Mouse (Mus musculus) limb, embryonic 14.5 days (tissue): Measurements from ENCODE around the gene Nek2. TPM values are rescaled to one million over a fixed set of nuclear protein-coding genes. Genes with fewer than 3 reads are reported as not detected.

Experiments used
- ATAC-seq: fragments of 200-750 bp; cut with Nextera tagmentation; 2 replicates; pipeline ENCODE4 v1.8.0; 2017; ENCODE audit warnings: low read depth, moderate number of reproducible peaks, moderate TSS enrichment; ENCODE audit not compliant: low FRiP score
- DNase-seq: peaks from one replicate; pipeline ENCODE4 v3.0.0-alpha.2; 2015; ENCODE audit warnings: low spot score
- H3K27ac ChIP-seq: fragments of 300-500 bp; sonication (generic); replicated peaks from 2 replicates; pipeline ENCODE4 v1.5.1; 2014; ENCODE audit warnings: low read depth, mild to moderate bottlenecking, low read length, moderate library complexity, mixed read lengths
- H3K27me3 ChIP-seq: fragments of 300-500 bp; sonication (generic); 2 replicates; pipeline ENCODE4 v1.6.1; 2014; ENCODE audit warnings: low read length, mixed read lengths; ENCODE audit not compliant: control insufficient read depth, insufficient read depth
- H3K36me3 ChIP-seq: fragments of 300-500 bp; sonication (generic); 2 replicates; pipeline ENCODE4 v1.6.1; 2014; ENCODE audit warnings: mild to moderate bottlenecking, low read length, moderate library complexity, mixed read lengths; ENCODE audit not compliant: control insufficient read depth, insufficient read depth
- H3K4me1 ChIP-seq: fragments of 300-500 bp; sonication (generic); 2 replicates; pipeline ENCODE4 v1.6.1; 2014; ENCODE audit warnings: antibody characterized with exemption, low read length, mixed read lengths; ENCODE audit not compliant: control insufficient read depth, insufficient read depth
- H3K4me2 ChIP-seq: fragments of 300-500 bp; sonication (generic); replicated peaks from 2 replicates; pipeline ENCODE4 v1.6.1; 2014; ENCODE audit warnings: low read depth, mild to moderate bottlenecking, low read length, moderate library complexity; ENCODE audit not compliant: severe bottlenecking
- H3K4me3 ChIP-seq: fragments of 300-500 bp; sonication (generic); replicated peaks from 2 replicates; pipeline ENCODE4 v1.5.1; 2014; ENCODE audit warnings: low read length
- H3K9ac ChIP-seq: fragments of 300-500 bp; sonication (generic); 2 replicates; pipeline ENCODE4 v1.6.1; 2014; ENCODE audit warnings: mild to moderate bottlenecking, low read depth, low read length, moderate library complexity; ENCODE audit not compliant: severe bottlenecking
- H3K9me3 ChIP-seq: fragments of 300-500 bp; sonication (generic); 2 replicates; pipeline ENCODE4 v1.6.1; 2016; ENCODE audit warnings: low read length; ENCODE audit not compliant: control insufficient read depth
- POLR2A ChIP-seq: fragments of 200-500 bp; IDR thresholded peaks from 2 replicates; pipeline ENCODE4 v1.8.0; 2012; ENCODE audit warnings: inconsistent platforms, mild to moderate bottlenecking, moderate library complexity, borderline replicate concordance; ENCODE audit not compliant: insufficient read depth, insufficient read length; ENCODE audit errors: extremely low read depth
- WGBS: fragments of 180-500 bp; shearing (Covaris S2); extraction: QIAGEN DNeasy Blood & Tissue Kit; methylation state at CpG from one replicate; pipeline ENCODE4 v1.1.7; 2014; 5-methylcytosine and 5-hydroxymethylcytosine counted together
- polyA plus RNA-seq, 2 experiments: library from polyadenylated mRNA; depleted of rRNA in 1 of 2; stranded (reverse) in 1 of 2; unstranded in 1 of 2; fragments of >200 nt; fragmentation: Nextera tagmentation in 1 of 2; extraction: Ambion mirVana in 1 of 2; gene quantifications; 2 replicates each; pipeline versions ENCODE4 v1.2.1 to v1.2.3; 2012 to 2014

The Nek2 gene
- polyA plus RNA-seq, 2 experiments: 12.8 to 25.8 TPM

GRCm38 (mm10) chr1:191814240-191814639 is 7.0 kb upstream of the Nek2 start:
- no peak for TF ChIP-seq POLR2A
- Histone ChIP-seq H3K4me1 (no peaks in the 10 kb centered on the region), H3K4me3 (no peak overlapping the region), H3K36me3 (no peaks in the 10 kb centered on the region), H3K27ac (no peak overlapping the region), H3K27me3 (no peaks in the 10 kb centered on the region), H3K9ac (no peak overlapping the region), H3K9me3 (no peaks in the 10 kb centered on the region), H3K4me2 (no peak overlapping the region)
- 82% methylated on average over 4 of the region's 4 CpGs for WGBS
- DNase-seq (no peak), ATAC-seq (no peak)

- Histone ChIP-seq H3K27me3 (no peaks in the 10 kb centered on the region), H3K4me2 (no peak overlapping the region), H3K9me3 (no peaks in the 10 kb centered on the region), H3K9ac (no peak overlapping the region), H3K4me1 (no peaks in the 10 kb centered on the region), H3K4me3 (no peak overlapping the region), H3K27ac (no peak overlapping the region), H3K36me3 (no peaks in the 10 kb centered on the region)
- 29% methylated on average over 5 of the region's 5 CpGs for WGBS
- TF ChIP-seq POLR2A: no peak
- no peak for DNase-seq
- no peak for ATAC-seq
These were observed 6.3 kb upstream of the Nek2 start for GRCm38 (mm10) chr1:191814935-191815334.

GRCm38 (mm10) chr1:191816596-191816995 is 4.6 kb upstream of the Nek2 start:
- Histone ChIP-seq H3K27ac (no peak overlapping the region), H3K9ac (no peak overlapping the region), H3K4me2 (no peak overlapping the region), H3K36me3 (no peaks in the 10 kb centered on the region), H3K9me3 (no peaks in the 10 kb centered on the region), H3K4me3 (no peak overlapping the region), H3K27me3 (no peaks in the 10 kb centered on the region), H3K4me1 (no peaks in the 10 kb centered on the region)
- ATAC-seq (no peak), DNase-seq (no peak)
- 71% methylated on average over 3 of the region's 3 CpGs for WGBS
- no peak for TF ChIP-seq POLR2A

GRCm38 (mm10) chr1:191817418-191818144 is 3.7 kb upstream of the Nek2 start:
- H3K4me2 ChIP-seq: no peak overlapping the region
- DNase-seq (peak; percentile 91), ATAC-seq (peak; percentile 78)
- H3K9me3 ChIP-seq: no peaks in the 10 kb centered on the region
- H3K4me3 ChIP-seq: no peak overlapping the region
- no peaks in the 10 kb centered on the region for H3K36me3 ChIP-seq
- no peaks in the 10 kb centered on the region for H3K27me3 ChIP-seq
- 41% methylated on average over 19 of the region's 19 CpGs for WGBS
- H3K9ac ChIP-seq: no peak overlapping the region
- H3K4me1 ChIP-seq: peaks cover 5% of the 10 kb centered on the region; the same call in 1 of the 2 replicates
- no peak for TF ChIP-seq POLR2A
- no peak overlapping the region for H3K27ac ChIP-seq

- no peak for TF ChIP-seq POLR2A
- H3K4me1 ChIP-seq: peaks cover 5% of the 10 kb centered on the region; the same call in 1 of the 2 replicates
- no peak overlapping the region for H3K4me2 ChIP-seq
- ATAC-seq (no peak), DNase-seq (no peak)
- no peak overlapping the region for H3K4me3 ChIP-seq
- no peak overlapping the region for H3K27ac ChIP-seq
- H3K27me3 ChIP-seq: no peaks in the 10 kb centered on the region
- H3K36me3 ChIP-seq: peaks cover 2% of the 10 kb centered on the region; the same call in 1 of the 2 replicates
- WGBS: 47% methylated on average over 6 of the region's 6 CpGs
- no peaks in the 10 kb centered on the region for H3K9me3 ChIP-seq
- no peak overlapping the region for H3K9ac ChIP-seq
These were observed 3.1 kb upstream of the Nek2 start for GRCm38 (mm10) chr1:191818145-191818631.

GRCm38 (mm10) chr1:191819026-191819425 is 2.2 kb upstream of the Nek2 start:
- no peak for TF ChIP-seq POLR2A
- Histone ChIP-seq H3K27ac (no peak overlapping the region), H3K4me1 (peaks cover 5% of the 10 kb centered on the region; the same call in 1 of the 2 replicates), H3K4me2 (no peak overlapping the region), H3K9ac (no peak overlapping the region), H3K9me3 (no peaks in the 10 kb centered on the region), H3K27me3 (no peaks in the 10 kb centered on the region), H3K4me3 (no peak overlapping the region), H3K36me3 (peaks cover 8% of the 10 kb centered on the region; the same call in 1 of the 2 replicates)
- ATAC-seq: no peak
- DNase-seq: no peak
